Mouse (Mus musculus) fat pad, adult 2 months (tissue): ENCODE measurements around the gene Npdc1.

Source experiments
- DNase-seq: peaks from one replicate; pipeline ENCODE4 v3.0.0-alpha.2; 2011; ENCODE audit warnings: low read depth, low spot score; ENCODE audit errors: extremely low read depth

Gene Npdc1

GRCm38 (mm10) chr2:25399051-25399450 is at the start of gene Npdc1:
Gene Npdc1 (plus strand): TSS chr2:25399351.
- DNase-seq: no peak

- DNase-seq: no peak
These were observed 49.7 kb upstream of the Npdc1 start for GRCm38 (mm10) chr2:25349499-25349898.

GRCm38 (mm10) chr2:25350701-25351100 is 48.5 kb upstream of the Npdc1 start:
- no peak for DNase-seq

GRCm38 (mm10) chr2:25354211-25354610 is 44.9 kb upstream of the Npdc1 start:
- no peak for DNase-seq

GRCm38 (mm10) chr2:25355419-25356066 is 43.6 kb upstream of the Npdc1 start:
- no peak for DNase-seq

- DNase-seq: no peak
These were observed 42.7 kb upstream of the Npdc1 start, which contains the start of gene Dpp7 for GRCm38 (mm10) chr2:25356208-25357079. Gene Dpp7 (minus strand): TSS chr2:25356359.

- DNase-seq: no peak
These were observed 39.3 kb upstream of the Npdc1 start for GRCm38 (mm10) chr2:25359848-25360247.

GRCm38 (mm10) chr2:25363478-25364178 is 35.5 kb upstream of the Npdc1 start:
- no peak for DNase-seq

GRCm38 (mm10) chr2:25364313-25364712 is 34.8 kb upstream of the Npdc1 start:
- no peak for DNase-seq

GRCm38 (mm10) chr2:25364761-25365090 is 34.4 kb upstream of the Npdc1 start:
- DNase-seq: no peak

GRCm38 (mm10) chr2:25365091-25365761 is 33.9 kb upstream of the Npdc1 start, which contains the start of gene Uap1l1:
Gene Uap1l1 (minus strand): TSS chr2:25365682.
- no peak for DNase-seq

- no peak for DNase-seq
These were observed 29.2 kb upstream of the Npdc1 start for GRCm38 (mm10) chr2:25369996-25370395.

- DNase-seq: no peak
These were observed 27.1 kb upstream of the Npdc1 start, which contains the start of gene Sapcd2 for GRCm38 (mm10) chr2:25371764-25372643. Gene Sapcd2 (plus strand): TSS chr2:25372321.

GRCm38 (mm10) chr2:25372644-25373391 is 26.3 kb upstream of the Npdc1 start:
- no peak for DNase-seq

GRCm38 (mm10) chr2:25373431-25373830 is 25.7 kb upstream of the Npdc1 start:
- no peak for DNase-seq

GRCm38 (mm10) chr2:25376589-25376988 is 22.6 kb upstream of the Npdc1 start:
- DNase-seq: no peak

- no peak for DNase-seq
These were observed 14.7 kb upstream of the Npdc1 start for GRCm38 (mm10) chr2:25384492-25384891.

- DNase-seq: no peak
These were observed 7.9 kb upstream of the Npdc1 start for GRCm38 (mm10) chr2:25391266-25391665.
